Mouse (Mus musculus) stomach, embryonic 14.5 days (tissue): Measurements from ENCODE around the gene Fam166a. TPM values are rescaled to one million over a fixed set of nuclear protein-coding genes. Genes with fewer than 3 reads are reported as not detected.

Experiments
- ATAC-seq: fragments of 200-750 bp; cut with Nextera tagmentation; 2 replicates; pipeline ENCODE4 v1.8.0; 2017; ENCODE audit warnings: low read depth, moderate TSS enrichment; ENCODE audit not compliant: insufficient number of reproducible peaks, insufficient read depth, low FRiP score
- H3K27ac ChIP-seq: fragments of 300-500 bp; sonication (generic); 2 replicates; pipeline ENCODE4 v1.5.1; 2014; ENCODE audit warnings: mild to moderate bottlenecking, low read length, moderate library complexity, mixed read lengths
- H3K27me3 ChIP-seq: fragments of 300-500 bp; sonication (generic); 2 replicates; pipeline ENCODE4 v1.6.1; 2014; ENCODE audit warnings: low read length, control low read depth, mixed read lengths; ENCODE audit not compliant: control insufficient read depth, insufficient read depth
- H3K36me3 ChIP-seq: fragments of 300-500 bp; sonication (generic); 2 replicates; pipeline ENCODE4 v1.6.1; 2014; ENCODE audit warnings: mild to moderate bottlenecking, control low read depth, low read length, moderate library complexity, mixed read lengths; ENCODE audit not compliant: control insufficient read depth, insufficient read depth
- H3K4me1 ChIP-seq: fragments of 300-500 bp; sonication (generic); 2 replicates; pipeline ENCODE4 v1.6.1; 2014; ENCODE audit warnings: low read length, control low read depth, mixed read lengths; ENCODE audit not compliant: control insufficient read depth, insufficient read depth
- H3K4me2 ChIP-seq: fragments of 300-500 bp; sonication (generic); replicated peaks from 2 replicates; pipeline ENCODE4 v1.6.1; 2014; ENCODE audit warnings: low read depth, low read length, control low read depth
- H3K4me3 ChIP-seq: fragments of 300-500 bp; sonication (generic); 2 replicates; pipeline ENCODE4 v1.5.1; 2014; ENCODE audit warnings: low read depth, low read length, control low read depth
- H3K9ac ChIP-seq: fragments of 300-500 bp; sonication (generic); replicated peaks from 2 replicates; pipeline ENCODE4 v1.6.1; 2014; ENCODE audit warnings: low read depth, mild to moderate bottlenecking, control low read depth, low read length, moderate library complexity, mixed read lengths
- H3K9me3 ChIP-seq: fragments of 300-500 bp; sonication (generic); 2 replicates; pipeline ENCODE4 v1.6.1; 2016; ENCODE audit warnings: low read depth, low read length, control low read depth; ENCODE audit not compliant: control insufficient read depth
- WGBS: fragments of 180-500 bp; shearing (Covaris S2); extraction: QIAGEN DNeasy Blood & Tissue Kit; methylation state at CpG from one replicate; pipeline ENCODE4 v1.1.7; 2014; 5-methylcytosine and 5-hydroxymethylcytosine counted together
- polyA plus RNA-seq: library from polyadenylated mRNA; unstranded; fragments of >200 nt; fragmentation: Nextera tagmentation; extraction: Ambion mirVana; gene quantifications from 2 replicates; pipeline ENCODE4 v1.2.1, GENCODE M21; 2014

Gene Fam166a
- polyA plus RNA-seq, 1 experiment from 2014 or later, result not detected

- Histone ChIP-seq H3K4me1 (peaks cover 18% of the 10 kb centered on the region; the same call in 1 of the 2 replicates), H3K27ac (no peak overlapping the region), H3K36me3 (no peaks in the 10 kb centered on the region), H3K4me3 (no peak overlapping the region), H3K9me3 (no peaks in the 10 kb centered on the region), H3K27me3 (0 out of 2 replicates have a peak, but pooled peaks cover 8% of the 10 kb centered on the region), H3K4me2 (no peak overlapping the region), H3K9ac (no peak overlapping the region)
- 60% methylated on average over 4 of the region's 4 CpGs for WGBS
- ATAC-seq, result no peak
Observed at GRCm38 (mm10) chr2:25237522-25237921, 19.0 kb downstream of the Fam166a start.

GRCm38 (mm10) chr2:25238106-25238505, 19.6 kb downstream of the Fam166a start:
- Histone ChIP-seq H3K9ac (no peak overlapping the region), H3K4me2 (no peak overlapping the region), H3K36me3 (no peaks in the 10 kb centered on the region), H3K4me1 (peaks cover 18% of the 10 kb centered on the region; the same call in 1 of the 2 replicates), H3K27me3 (0 out of 2 replicates have a peak, but pooled peaks cover 11% of the 10 kb centered on the region), H3K9me3 (no peaks in the 10 kb centered on the region), H3K4me3 (no peak overlapping the region), H3K27ac (no peak overlapping the region)
- ATAC-seq, result no peak

DNA sequence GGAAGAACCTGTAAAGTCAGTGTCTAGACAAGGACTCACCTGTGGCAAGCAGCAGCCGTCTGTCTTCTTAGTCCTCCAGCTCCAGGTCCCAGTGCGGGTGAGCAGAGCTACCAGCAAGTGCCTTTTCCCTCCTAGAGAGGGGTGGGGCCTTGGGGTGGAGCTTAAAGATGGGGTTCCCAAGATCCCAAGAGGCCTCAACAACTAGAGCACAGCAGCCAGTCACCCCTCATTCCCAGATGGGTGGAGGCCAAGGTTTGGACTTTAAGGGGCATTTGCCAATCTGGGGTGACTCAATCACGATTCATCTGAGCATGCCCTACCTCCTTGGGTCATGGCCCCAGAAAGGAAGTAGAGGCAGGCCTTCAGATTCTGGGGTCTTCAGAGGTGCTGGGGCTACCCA, 21.2 kb downstream of the Fam166a start:
- WGBS, result 96% methylated on average over 3 of the region's 3 CpGs
- no peaks in the 10 kb centered on the region for H3K36me3 ChIP-seq
- H3K4me2 ChIP-seq, result no peak overlapping the region
- ATAC-seq, result no peak
- H3K4me3 ChIP-seq, result no peak overlapping the region
- H3K27ac ChIP-seq, result no peak overlapping the region
- no peak overlapping the region for H3K9ac ChIP-seq
- H3K9me3 ChIP-seq, result no peaks in the 10 kb centered on the region
- 0 out of 2 replicates have a peak, but pooled peaks cover 11% of the 10 kb centered on the region for H3K27me3 ChIP-seq
- peaks cover 18% of the 10 kb centered on the region; the same call in 1 of the 2 replicates for H3K4me1 ChIP-seq

DNA sequence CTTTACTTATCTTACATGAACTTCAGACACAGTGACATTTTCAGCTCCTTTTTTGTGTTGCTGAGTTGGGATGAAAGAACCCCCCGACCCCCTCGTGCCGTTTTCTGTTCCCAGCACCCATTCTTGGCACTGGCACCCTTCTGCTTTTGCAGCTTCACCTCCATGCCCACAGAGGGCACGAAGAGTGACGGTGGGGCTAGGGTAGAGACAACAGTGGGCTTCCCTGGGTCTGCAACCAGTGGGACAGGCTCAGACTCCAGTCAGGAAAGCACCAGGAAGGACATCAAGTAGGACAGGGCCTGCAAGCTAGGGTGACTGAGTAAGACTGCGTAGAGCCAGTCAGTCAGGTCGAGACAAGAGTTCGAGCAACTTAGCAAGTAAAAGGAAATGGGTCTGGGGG, 21.8 kb downstream of the Fam166a start:
- H3K9ac ChIP-seq, result no peak overlapping the region
- H3K27me3 ChIP-seq, result 0 out of 2 replicates have a peak, but pooled peaks cover 11% of the 10 kb centered on the region
- peaks cover 18% of the 10 kb centered on the region; the same call in 1 of the 2 replicates for H3K4me1 ChIP-seq
- peak; percentile 5; the same call in 1 of the 2 replicates for ATAC-seq
- H3K4me3 ChIP-seq, result peak overlapping the region; percentile 29
- 49% methylated on average over 8 of the region's 8 CpGs for WGBS
- no peaks in the 10 kb centered on the region for H3K36me3 ChIP-seq
- peak overlapping the region; percentile 97 for H3K4me2 ChIP-seq
- H3K9me3 ChIP-seq, result no peaks in the 10 kb centered on the region
- H3K27ac ChIP-seq, result peak overlapping the region; percentile 58; the same call in 1 of the 2 replicates

DNA sequence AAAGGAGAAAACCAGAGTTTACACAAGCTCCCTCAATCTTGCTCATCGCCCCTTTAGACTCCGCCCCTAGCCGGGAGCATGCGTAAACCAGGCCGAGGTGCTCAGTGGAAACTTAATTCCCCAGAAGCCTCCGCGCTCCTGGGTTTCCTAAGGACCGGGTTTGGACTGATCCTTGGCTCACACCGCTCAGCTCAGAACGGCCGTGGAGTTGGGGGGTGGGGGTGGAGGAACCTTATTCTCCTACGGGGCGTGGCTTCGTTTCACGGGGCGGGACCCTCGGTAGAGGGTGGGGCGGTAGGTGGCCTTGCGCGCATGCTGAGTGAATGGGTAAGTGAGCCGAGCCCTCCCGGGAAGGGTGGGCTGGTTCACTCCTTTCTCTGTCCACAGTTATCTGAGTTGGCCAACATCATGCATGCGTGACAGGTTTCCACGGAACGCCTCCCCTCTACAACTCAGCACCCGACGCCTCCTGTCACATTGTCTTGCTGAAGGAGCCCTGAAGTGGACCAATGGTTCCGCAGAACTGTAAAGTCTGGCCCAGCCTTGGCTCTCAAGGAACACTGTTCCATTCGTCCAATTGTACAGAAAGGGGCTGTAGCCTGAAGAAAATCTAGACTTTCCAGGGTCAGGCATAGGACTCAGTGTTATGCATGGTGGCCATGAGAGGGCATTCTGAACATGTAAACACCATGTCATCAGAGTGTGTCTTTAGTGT, 22.3 kb downstream of the Fam166a start:
- Histone ChIP-seq H3K27ac (peak overlapping the region; percentile 58; the same call in 1 of the 2 replicates), H3K9me3 (no peaks in the 10 kb centered on the region), H3K4me1 (peaks cover 18% of the 10 kb centered on the region; the same call in 1 of the 2 replicates), H3K4me2 (peak overlapping the region; percentile 97), H3K9ac (no peak overlapping the region), H3K27me3 (0 out of 2 replicates have a peak, but pooled peaks cover 11% of the 10 kb centered on the region), H3K4me3 (peak overlapping the region; percentile 29), H3K36me3 (no peaks in the 10 kb centered on the region)
- peak; percentile 88 for ATAC-seq
- 2% methylated on average over 29 of the region's 29 CpGs for WGBS

DNA sequence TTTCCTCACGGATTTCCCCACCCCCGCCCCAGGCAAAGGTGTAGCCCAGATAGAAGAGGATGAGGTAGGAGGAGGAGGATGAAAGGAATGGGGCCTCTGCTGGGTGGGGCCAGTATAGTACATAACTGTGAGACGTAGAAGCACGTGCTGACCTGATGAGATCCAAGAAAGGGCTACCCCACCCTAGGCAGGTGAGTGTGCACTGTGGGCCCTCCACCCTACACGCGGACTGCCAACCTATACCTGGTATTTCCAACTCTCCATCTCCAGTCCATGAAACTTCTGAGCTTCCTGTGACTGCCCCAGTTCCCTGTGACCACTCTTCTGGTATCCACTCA, 22.9 kb downstream of the Fam166a start:
- 21% methylated on average over 6 of the region's 6 CpGs for WGBS
- Histone ChIP-seq H3K9ac (no peak overlapping the region), H3K36me3 (no peaks in the 10 kb centered on the region; the same call in 1 of the 2 replicates), H3K9me3 (no peaks in the 10 kb centered on the region), H3K27ac (no peak overlapping the region), H3K4me3 (peak overlapping the region; percentile 41), H3K4me2 (peak overlapping the region; percentile 97), H3K27me3 (0 out of 2 replicates have a peak, but pooled peaks cover 11% of the 10 kb centered on the region), H3K4me1 (peaks cover 18% of the 10 kb centered on the region; the same call in 1 of the 2 replicates)
- ATAC-seq, result no peak

- no peaks in the 10 kb centered on the region; the same call in 1 of the 2 replicates for H3K36me3 ChIP-seq
- H3K4me3 ChIP-seq, result peak within 1 kb of the TSS; percentile 41
- H3K9ac ChIP-seq, result peak within 1 kb of the TSS; percentile 50
- peaks cover 14% of the 10 kb centered on the region; the same call in 1 of the 2 replicates for H3K4me1 ChIP-seq
- H3K27ac ChIP-seq, result no peak within 1 kb of the TSS
- 0% methylated on average over 26 of the region's 59 CpGs for WGBS
- no peaks in the 10 kb centered on the region for H3K9me3 ChIP-seq
- H3K27me3 ChIP-seq, result 0 out of 2 replicates have a peak, but pooled peaks cover 11% of the 10 kb centered on the region
- peak within 1 kb of the TSS; percentile 97 for H3K4me2 ChIP-seq
- ATAC-seq, result no peak
Observed at GRCm38 (mm10) chr2:25242101-25242506, 23.6 kb downstream of the Fam166a start, which contains the start of the genes Rnf208 and Cysrt1. Rnf208 (plus strand) TSS chr2:25242255. Cysrt1 (minus strand) TSS chr2:25242452.

GRCm38 (mm10) chr2:25243342-25243741, 24.8 kb downstream of the Fam166a start:
- Histone ChIP-seq H3K36me3 (peaks cover 6% of the 10 kb centered on the region; the same call in 1 of the 2 replicates), H3K27ac (no peak overlapping the region), H3K4me1 (peaks cover 14% of the 10 kb centered on the region; the same call in 1 of the 2 replicates), H3K9me3 (no peaks in the 10 kb centered on the region), H3K4me2 (no peak overlapping the region), H3K4me3 (no peak overlapping the region), H3K9ac (no peak overlapping the region), H3K27me3 (0 out of 2 replicates have a peak, but pooled peaks cover 11% of the 10 kb centered on the region)
- ATAC-seq, result no peak
- WGBS, result 73% methylated on average over 8 of the region's 8 CpGs
